Mouse (Mus musculus): ENCODE data around the gene Tmem198b. TPM values are rescaled to one million over a fixed set of nuclear protein-coding genes. Genes with fewer than 3 reads are reported as not detected.

Gene Tmem198b
- polyA plus RNA-seq (2017; shearing (Covaris generic)) = 3.0 TPM

GRCm38 (mm10) chr10:128804271-128805091, at the start of gene Tmem198b:
Tmem198b (minus strand) TSS chr10:128804370.

DNA sequence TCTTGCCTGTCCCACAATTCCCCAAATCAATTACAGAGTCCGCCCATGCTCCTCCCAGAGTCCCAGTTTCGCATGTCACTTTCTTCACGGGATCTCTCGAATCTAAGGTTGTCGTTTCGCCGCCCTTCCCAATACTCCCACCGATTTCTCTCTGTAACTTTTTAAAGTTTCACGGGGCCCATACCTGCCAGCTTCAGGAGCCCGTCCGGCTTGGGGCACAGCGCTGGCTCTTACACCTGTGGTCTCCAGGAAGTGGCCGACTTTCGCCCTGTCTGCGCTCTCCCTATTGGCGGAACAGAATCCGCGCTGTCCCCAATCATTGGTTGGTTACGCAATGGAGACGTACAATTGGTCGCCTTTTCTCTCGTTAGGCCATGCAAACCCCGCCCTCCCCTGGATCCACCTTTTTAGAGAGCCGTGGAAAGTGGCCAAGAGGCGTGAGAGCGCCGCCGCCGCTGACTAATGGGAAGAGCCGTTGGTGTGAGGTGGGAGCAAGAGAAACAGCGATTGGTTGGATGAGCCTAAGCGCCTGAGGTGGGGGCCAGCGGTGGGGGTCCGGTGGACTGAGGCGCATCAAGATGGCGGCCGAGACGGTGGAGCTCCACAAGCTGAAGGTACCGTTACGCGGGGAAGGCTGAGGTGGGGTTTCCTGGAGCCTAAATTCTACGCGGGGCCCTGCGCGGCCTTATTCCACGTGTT, 17.3 kb upstream of the Tmem198b start, which contains the start of gene Ormdl2:
Ormdl2 (minus strand) TSS at position 288 of the 699 bp plus-strand sequence.

GRCm38 (mm10) chr10:128817033-128817432, 12.9 kb upstream of the Tmem198b start, which contains the start of gene Sarnp:
Sarnp (plus strand) TSS chr10:128817333.

GRCm38 (mm10) chr10:128803771-128804270, 349 bp downstream of the Tmem198b start, which contains the start of gene Dnajc14:
Dnajc14 (plus strand) TSS chr10:128804062.

DNA sequence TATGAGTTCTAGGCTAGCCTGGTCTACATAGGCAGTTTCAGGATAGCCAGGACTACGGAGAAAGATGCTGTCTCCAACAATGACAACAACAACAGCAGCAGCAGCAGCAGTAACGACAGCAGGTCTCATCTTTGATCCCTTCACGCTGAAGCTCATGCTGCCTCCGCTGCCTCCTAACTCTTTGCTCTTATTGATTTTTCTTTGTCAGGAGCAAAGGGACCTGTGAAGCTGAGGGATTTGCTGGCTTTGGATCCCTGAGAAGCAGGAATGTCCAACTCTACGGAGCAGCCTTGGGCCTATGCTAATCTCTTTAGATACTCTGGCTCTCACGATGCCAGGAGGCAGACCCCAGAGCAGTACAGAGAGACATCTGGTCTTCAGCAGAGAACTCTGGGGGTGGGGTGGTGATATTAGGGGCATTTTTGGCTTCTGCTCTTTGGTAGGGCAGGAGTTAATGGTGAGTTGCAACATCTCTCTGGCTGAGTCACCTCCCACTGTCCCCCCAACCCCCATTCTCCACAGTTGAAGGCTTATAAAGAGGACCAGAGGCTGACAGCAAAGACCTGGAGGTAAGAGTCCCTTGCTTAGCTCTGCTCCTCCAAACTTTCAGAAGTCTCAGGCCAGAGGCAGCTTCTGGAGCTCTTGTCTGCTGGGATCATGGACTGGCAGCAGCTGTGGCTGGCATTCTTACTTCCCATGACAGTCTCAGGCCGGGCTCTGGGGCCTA, 13.6 kb downstream of the Tmem198b start, which contains the start of gene Mmp19:
Mmp19 (plus strand) TSS at position 513 of the 727 bp plus-strand sequence.

Other genes starting within 250 kb of the Tmem198b start
- 19.5 TPM for gene Pa2g4, start 238.4 kb downstream of the Tmem198b start, polyA plus RNA-seq (2017; shearing (Covaris generic))
- gene Erbb3, start 214.7 kb downstream of the Tmem198b start, polyA plus RNA-seq (2017; shearing (Covaris generic)) = 1.8 TPM
- gene Rps26, start 177.6 kb downstream of the Tmem198b start, polyA plus RNA-seq (2017; shearing (Covaris generic)) = 444 TPM
- 1.2 TPM for gene Ikzf4, start 158.4 kb downstream of the Tmem198b start, polyA plus RNA-seq (2017; shearing (Covaris generic))
- gene Suox, start 130.3 kb downstream of the Tmem198b start, polyA plus RNA-seq (2017; shearing (Covaris generic)) = 3.7 TPM
- gene Rab5b, start 108.1 kb downstream of the Tmem198b start, polyA plus RNA-seq (2017; shearing (Covaris generic)) = 21.6 TPM
- 2.7 TPM for gene Pmel, start 100.2 kb downstream of the Tmem198b start, polyA plus RNA-seq (2017; shearing (Covaris generic))
- 15.5 TPM for gene Cdk2, start 99.3 kb downstream of the Tmem198b start, polyA plus RNA-seq (2017; shearing (Covaris generic))
- gene Dgka, start 59.5 kb downstream of the Tmem198b start, polyA plus RNA-seq (2017; shearing (Covaris generic)) = 511 TPM
- gene Pym1, start 56.5 kb downstream of the Tmem198b start, polyA plus RNA-seq (2017; shearing (Covaris generic)) = 22.9 TPM
- gene Mmp19, start 13.5 kb downstream of the Tmem198b start, polyA plus RNA-seq (2017; shearing (Covaris generic)) = 0.15 TPM
- 65.8 TPM for gene Dnajc14, start 308 bp downstream of the Tmem198b start, polyA plus RNA-seq (2017; shearing (Covaris generic))
- 120 TPM for gene Sarnp, start 13.0 kb upstream of the Tmem198b start, polyA plus RNA-seq (2017; shearing (Covaris generic))
- gene Ormdl2, start 17.3 kb upstream of the Tmem198b start, polyA plus RNA-seq (2017; shearing (Covaris generic)) = 46.6 TPM
- 1.8 TPM for gene Gdf11, start 87.3 kb upstream of the Tmem198b start, polyA plus RNA-seq (2017; shearing (Covaris generic))
- not detected for gene Cd63, start 96.6 kb upstream of the Tmem198b start, polyA plus RNA-seq (2017; shearing (Covaris generic))
- gene Rdh5, start 118.5 kb upstream of the Tmem198b start, polyA plus RNA-seq (2017; shearing (Covaris generic)) = 5.1 TPM
- gene Bloc1s1, start 119.7 kb upstream of the Tmem198b start, polyA plus RNA-seq (2017; shearing (Covaris generic)) = 119 TPM
- gene Itga7, start 129.4 kb upstream of the Tmem198b start, polyA plus RNA-seq (2017; shearing (Covaris generic)) = 45.6 TPM
- not detected for gene Mettl7b, start 156.6 kb upstream of the Tmem198b start, polyA plus RNA-seq (2017; shearing (Covaris generic))
- gene Olfr9, start 185.1 kb upstream of the Tmem198b start, polyA plus RNA-seq (2017; shearing (Covaris generic)) = 0.17 TPM
- gene Olfr763, start 206.4 kb upstream of the Tmem198b start, polyA plus RNA-seq (2017; shearing (Covaris generic)) = not detected
- gene Olfr764-ps1, start 235.5 kb upstream of the Tmem198b start, polyA plus RNA-seq (2017; shearing (Covaris generic)) = not detected
- not detected for gene Olfr765, start 245.6 kb upstream of the Tmem198b start, polyA plus RNA-seq (2017; shearing (Covaris generic))

Measured in effector memory CD4-positive, alpha-beta T cell, adult 7 months (primary cell).